Mouse (Mus musculus): ENCODE measurements around the gene Serpina3n. TPM values are rescaled to one million over a fixed set of nuclear protein-coding genes. Genes with fewer than 3 reads are reported as not detected.
A peak's percentile ranks its signal among the peaks of the same experiment; 100 is the strongest.
"Not testable (repeated sequence)": the region's sequence is repeated elsewhere in the genome, so short reads cannot be mapped to it uniquely, and the experiment has no call there.

Gene Serpina3n
- 1.4 and 1.6 TPM in 2 replicates for polyA plus RNA-seq (2014; fragmentation: Nextera tagmentation; extraction: Ambion mirVana)

- H3K27me3 ChIP-seq (ENCODE audit: control insufficient read depth, insufficient read depth, low read length), result no peaks in the 10 kb centered on the region
- no peak within 1 kb of the TSS for H3K9ac ChIP-seq (replicated peaks; ENCODE audit: low read depth, low read length)
- peak; percentile 65; the same call in 1 of the 2 replicates for ATAC-seq (ENCODE audit: low read depth)
- 58% methylated on average over 4 of the region's 4 CpGs for WGBS
- H3K4me3 ChIP-seq (ENCODE audit: low read depth, low read length), result no peak within 1 kb of the TSS
- no peak within 1 kb of the TSS for H3K27ac ChIP-seq (ENCODE audit: low read depth, low read length)
- H3K36me3 ChIP-seq (ENCODE audit: control insufficient read depth, insufficient read depth, low read length), result no peaks in the 10 kb centered on the region
- no peaks in the 10 kb centered on the region for H3K4me1 ChIP-seq (ENCODE audit: control insufficient read depth, insufficient read depth, low read length)
- H3K4me2 ChIP-seq (ENCODE audit: low read depth, low read length), result no peak within 1 kb of the TSS
- no peaks in the 10 kb centered on the region for H3K9me3 ChIP-seq (ENCODE audit: control insufficient read depth, low read length)
Measured at GRCm38 (mm10) chr12:104406454-104406885, at the start of gene Serpina3n. Gene Serpina3n (plus strand): TSS chr12:104406729.

GRCm38 (mm10) chr12:104369986-104370385 is 36.5 kb upstream of the Serpina3n start:
- Histone ChIP-seq H3K36me3 (ENCODE audit: control insufficient read depth, insufficient read depth, low read length) (no peaks in the 10 kb centered on the region), H3K4me2 (ENCODE audit: low read depth, low read length) (no peak overlapping the region), H3K27me3 (ENCODE audit: control insufficient read depth, insufficient read depth, low read length) (no peaks in the 10 kb centered on the region), H3K9ac (replicated peaks; ENCODE audit: low read depth, low read length) (no peak overlapping the region), H3K9me3 (ENCODE audit: control insufficient read depth, low read length) (no peaks in the 10 kb centered on the region), H3K27ac (ENCODE audit: low read depth, low read length) (no peak overlapping the region), H3K4me3 (ENCODE audit: low read depth, low read length) (no peak overlapping the region), H3K4me1 (ENCODE audit: control insufficient read depth, insufficient read depth, low read length) (no peaks in the 10 kb centered on the region)
- 87% methylated on average over 3 of the region's 3 CpGs for WGBS
- no peak for ATAC-seq (ENCODE audit: low read depth)

- H3K9ac ChIP-seq (replicated peaks; ENCODE audit: low read depth, low read length); H3K27ac ChIP-seq (ENCODE audit: low read depth, low read length); H3K4me3 ChIP-seq (ENCODE audit: low read depth, low read length); H3K9me3 ChIP-seq (ENCODE audit: control insufficient read depth, low read length); H3K4me1 ChIP-seq (ENCODE audit: control insufficient read depth, insufficient read depth, low read length); ATAC-seq (ENCODE audit: low read depth); H3K27me3 ChIP-seq (ENCODE audit: control insufficient read depth, insufficient read depth, low read length); H3K36me3 ChIP-seq (ENCODE audit: control insufficient read depth, insufficient read depth, low read length); H3K4me2 ChIP-seq (ENCODE audit: low read depth, low read length): not testable (repeated sequence)
- WGBS, result 77% methylated on average over 5 of the region's 5 CpGs
Measured at GRCm38 (mm10) chr12:104377179-104377578, 29.4 kb upstream of the Serpina3n start.

- H3K4me3 ChIP-seq (ENCODE audit: low read depth, low read length); H3K9ac ChIP-seq (replicated peaks; ENCODE audit: low read depth, low read length); H3K4me1 ChIP-seq (ENCODE audit: control insufficient read depth, insufficient read depth, low read length); H3K27ac ChIP-seq (ENCODE audit: low read depth, low read length); H3K4me2 ChIP-seq (ENCODE audit: low read depth, low read length); H3K9me3 ChIP-seq (ENCODE audit: control insufficient read depth, low read length); H3K27me3 ChIP-seq (ENCODE audit: control insufficient read depth, insufficient read depth, low read length); ATAC-seq (ENCODE audit: low read depth); H3K36me3 ChIP-seq (ENCODE audit: control insufficient read depth, insufficient read depth, low read length): not testable (repeated sequence)
- 73% methylated on average over 2 of the region's 2 CpGs for WGBS
Measured at GRCm38 (mm10) chr12:104378351-104378750, 28.2 kb upstream of the Serpina3n start.

GRCm38 (mm10) chr12:104378815-104379214 is 27.7 kb upstream of the Serpina3n start:
- not testable (repeated sequence) for H3K4me2 ChIP-seq (ENCODE audit: low read depth, low read length); H3K36me3 ChIP-seq (ENCODE audit: control insufficient read depth, insufficient read depth, low read length); H3K9me3 ChIP-seq (ENCODE audit: control insufficient read depth, low read length); H3K4me1 ChIP-seq (ENCODE audit: control insufficient read depth, insufficient read depth, low read length); H3K9ac ChIP-seq (replicated peaks; ENCODE audit: low read depth, low read length); H3K27me3 ChIP-seq (ENCODE audit: control insufficient read depth, insufficient read depth, low read length); ATAC-seq (ENCODE audit: low read depth); H3K4me3 ChIP-seq (ENCODE audit: low read depth, low read length); H3K27ac ChIP-seq (ENCODE audit: low read depth, low read length)
- 46% methylated on average over 5 of the region's 5 CpGs for WGBS

GRCm38 (mm10) chr12:104379856-104380255 is 26.7 kb upstream of the Serpina3n start:
- Histone ChIP-seq H3K9me3 (ENCODE audit: control insufficient read depth, low read length) (no peaks in the 10 kb centered on the region), H3K27ac (ENCODE audit: low read depth, low read length) (no peak overlapping the region), H3K9ac (replicated peaks; ENCODE audit: low read depth, low read length) (no peak overlapping the region), H3K27me3 (ENCODE audit: control insufficient read depth, insufficient read depth, low read length) (no peaks in the 10 kb centered on the region), H3K4me1 (ENCODE audit: control insufficient read depth, insufficient read depth, low read length) (no peaks in the 10 kb centered on the region), H3K4me2 (ENCODE audit: low read depth, low read length) (no peak overlapping the region), H3K4me3 (ENCODE audit: low read depth, low read length) (no peak overlapping the region), H3K36me3 (ENCODE audit: control insufficient read depth, insufficient read depth, low read length) (no peaks in the 10 kb centered on the region)
- no peak for ATAC-seq (ENCODE audit: low read depth)
- WGBS, result 98% methylated on average over 11 of the region's 11 CpGs

GRCm38 (mm10) chr12:104381071-104381604 is 25.4 kb upstream of the Serpina3n start:
- H3K27me3 ChIP-seq (ENCODE audit: control insufficient read depth, insufficient read depth, low read length); H3K4me1 ChIP-seq (ENCODE audit: control insufficient read depth, insufficient read depth, low read length); H3K4me3 ChIP-seq (ENCODE audit: low read depth, low read length); H3K36me3 ChIP-seq (ENCODE audit: control insufficient read depth, insufficient read depth, low read length); H3K27ac ChIP-seq (ENCODE audit: low read depth, low read length); H3K9ac ChIP-seq (replicated peaks; ENCODE audit: low read depth, low read length); ATAC-seq (ENCODE audit: low read depth); H3K9me3 ChIP-seq (ENCODE audit: control insufficient read depth, low read length); H3K4me2 ChIP-seq (ENCODE audit: low read depth, low read length): not testable (repeated sequence)
- WGBS, result 89% methylated on average over 8 of the region's 8 CpGs

GRCm38 (mm10) chr12:104385987-104386386 is 20.5 kb upstream of the Serpina3n start:
- H3K9me3 ChIP-seq (ENCODE audit: control insufficient read depth, low read length), result not testable (repeated sequence)

GRCm38 (mm10) chr12:104386878-104387277 is 19.7 kb upstream of the Serpina3n start:
- not testable (repeated sequence) for H3K36me3 ChIP-seq (ENCODE audit: control insufficient read depth, insufficient read depth, low read length); H3K27me3 ChIP-seq (ENCODE audit: control insufficient read depth, insufficient read depth, low read length); H3K4me3 ChIP-seq (ENCODE audit: low read depth, low read length); ATAC-seq (ENCODE audit: low read depth); H3K4me2 ChIP-seq (ENCODE audit: low read depth, low read length); H3K27ac ChIP-seq (ENCODE audit: low read depth, low read length); H3K4me1 ChIP-seq (ENCODE audit: control insufficient read depth, insufficient read depth, low read length); H3K9ac ChIP-seq (replicated peaks; ENCODE audit: low read depth, low read length); H3K9me3 ChIP-seq (ENCODE audit: control insufficient read depth, low read length)
- 58% methylated on average over 2 of the region's 2 CpGs for WGBS

More at GRCm38 (mm10) chr12:104385987-104386386, 20.5 kb upstream of the Serpina3n start:
- H3K27ac ChIP-seq (ENCODE audit: low read depth, low read length); H3K36me3 ChIP-seq (ENCODE audit: control insufficient read depth, insufficient read depth, low read length); H3K4me3 ChIP-seq (ENCODE audit: low read depth, low read length); H3K4me1 ChIP-seq (ENCODE audit: control insufficient read depth, insufficient read depth, low read length); H3K4me2 ChIP-seq (ENCODE audit: low read depth, low read length); H3K9ac ChIP-seq (replicated peaks; ENCODE audit: low read depth, low read length); ATAC-seq (ENCODE audit: low read depth); H3K27me3 ChIP-seq (ENCODE audit: control insufficient read depth, insufficient read depth, low read length): not testable (repeated sequence)
